In the genomic region with DNA sequence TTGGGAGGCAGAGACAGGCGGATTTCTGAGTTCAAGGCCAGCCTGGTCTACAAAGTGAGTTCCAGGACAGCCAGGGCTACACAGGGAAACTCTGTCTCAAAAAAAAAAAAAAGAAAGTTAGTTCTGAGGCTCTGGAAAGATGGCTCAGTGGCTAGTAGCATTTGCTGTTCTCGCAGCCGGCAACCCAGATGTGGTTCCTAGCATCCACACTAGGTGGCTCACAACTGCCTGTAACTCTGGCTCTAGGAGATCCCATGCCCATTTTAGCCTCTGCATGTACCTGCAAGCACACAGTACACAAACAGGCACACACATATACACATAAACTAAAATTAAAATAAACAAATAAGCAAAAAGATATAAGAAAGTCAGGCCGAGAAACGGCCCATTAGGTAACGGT, we compare ENCODE assay signal across 7 mouse cellular contexts. TPM values are rescaled to one million over a fixed set of nuclear protein-coding genes. Genes with fewer than 3 reads are reported as not detected.
A peak's percentile ranks its signal among the peaks of the same experiment; 100 is the strongest.
DNase-seq lines count a peak whose midpoint lies in the region; ATAC-seq and TF ChIP-seq lines count a peak whose summit lies in the region.

No protein-coding gene starts in this region.

- H3K4me3 ChIP-seq in kidney, embryonic 14.5 days (ENCODE audit: low read length): no peak overlapping the region
- H3K4me3 ChIP-seq in embryonic fibroblast, embryonic 13.5 days (ENCODE audit: insufficient read depth, low read length): no peak overlapping the region
- no peak overlapping the region for H3K4me3 ChIP-seq in lung, embryonic 14.5 days (ENCODE audit: low read depth, low read length)

- no peak overlapping the region for H3K9ac ChIP-seq in kidney, embryonic 14.5 days (ENCODE audit: low read depth, low read length)
- no peak overlapping the region for H3K9ac ChIP-seq in lung, embryonic 14.5 days

- peaks cover 45% of the 10 kb centered on the region for H3K36me3 ChIP-seq in kidney, embryonic 14.5 days (ENCODE audit: control insufficient read depth, insufficient read depth, low read length)
- peaks cover 77% of the 10 kb centered on the region for H3K36me3 ChIP-seq in lung, embryonic 14.5 days (ENCODE audit: insufficient read depth)

- no peaks in the 10 kb centered on the region for H3K9me3 ChIP-seq in kidney, embryonic 14.5 days (ENCODE audit: control insufficient read depth, low read length)
- no peaks in the 10 kb centered on the region for H3K9me3 ChIP-seq in lung, embryonic 14.5 days (ENCODE audit: low read depth, low read length)

- peak; percentile 23; the same call in 1 of the 2 replicates for TF ChIP-seq CTCF in embryonic fibroblast, embryonic 13.5 days (IDR thresholded peaks at IDR 0.05; ENCODE audit: borderline replicate concordance, insufficient read depth, low read length)
- TF ChIP-seq CTCF in lung, embryonic 14.5 days (IDR thresholded peaks at IDR 0.05; ENCODE audit: low read depth): peak; percentile 48; the same call in 1 of the 2 replicates

- peak; percentile 19 for DNase-seq in kidney, adult 11 months
- peak; percentile 20 for DNase-seq in A20 (ENCODE audit: low read depth, low spot score)
- peak; percentile 30 for DNase-seq in lung, embryonic 14.5 days
- DNase-seq in c-Kit-positive CD71-positive TER-119-positive erythroid progenitor cells, embryonic 14.5 days (ENCODE audit: low spot score): no peak

- no peaks in the 10 kb centered on the region for H3K27me3 ChIP-seq in kidney, embryonic 14.5 days (ENCODE audit: control insufficient read depth, insufficient read depth, low read length)
- no peaks in the 10 kb centered on the region for H3K27me3 ChIP-seq in lung, embryonic 14.5 days (ENCODE audit: insufficient read depth, low read length)

- WGBS in kidney, embryonic 14.5 days: 88% methylated on average over 6 of the region's 6 CpGs
- 80% methylated on average over 6 of the region's 6 CpGs for WGBS in lung, embryonic 14.5 days

- no peak for ATAC-seq in kidney, embryonic 14.5 days (ENCODE audit: low FRiP score, low TSS enrichment)
- peak; percentile 37 for ATAC-seq in CD4-positive, CD25-positive, alpha-beta regulatory T cell, adult 4 months
- no peak for ATAC-seq in lung, embryonic 14.5 days (ENCODE audit: insufficient read depth)

- no peaks in the 10 kb centered on the region for H3K4me1 ChIP-seq in kidney, embryonic 14.5 days (ENCODE audit: control insufficient read depth, insufficient read depth, low read length)
- no peaks in the 10 kb centered on the region for H3K4me1 ChIP-seq in embryonic fibroblast, embryonic 13.5 days (ENCODE audit: control insufficient read depth, insufficient read depth, low read length)
- H3K4me1 ChIP-seq in lung, embryonic 14.5 days (ENCODE audit: insufficient read depth): no peaks in the 10 kb centered on the region

- no peak overlapping the region for H3K4me2 ChIP-seq in kidney, embryonic 14.5 days (replicated peaks; ENCODE audit: low read depth, low read length)
- no peak overlapping the region for H3K4me2 ChIP-seq in lung, embryonic 14.5 days

- no peak overlapping the region for H3K27ac ChIP-seq in kidney, embryonic 14.5 days (ENCODE audit: low read depth, low read length)
- no peak overlapping the region for H3K27ac ChIP-seq in embryonic fibroblast, embryonic 13.5 days (ENCODE audit: insufficient read depth, low read length)
- no peak overlapping the region for H3K27ac ChIP-seq in lung, embryonic 14.5 days (ENCODE audit: low read depth)

- TF ChIP-seq POLR2A in embryonic fibroblast, embryonic 13.5 days (IDR thresholded peaks at IDR 0.05; ENCODE audit: low read depth, low read length): no peak

RNA-seq across cellular contexts. Expression of gene Ttc17, which starts 35.4 kb away (rescaled TPM):
- 10.8 and 18.4 TPM in 2 replicates for polyA plus RNA-seq in kidney, embryonic 14.5 days (2014; fragmentation: Nextera tagmentation; extraction: Ambion mirVana)
- 10 to 100 TPM; 43.6 to 68.9 TPM for polyA plus RNA-seq in CD4-positive, CD25-positive, alpha-beta regulatory T cell, adult 4 months (2017; shearing (Covaris generic))
- polyA plus RNA-seq in embryonic fibroblast, embryonic 13.5 days (2011; ENCODE audit: insufficient read length, low read depth, missing spikeins): 36.5 and 44.5 TPM in 2 replicates
- polyA plus RNA-seq in lung, embryonic 14.5 days (2014; fragmentation: Nextera tagmentation; extraction: Ambion mirVana): 18.1 and 20.1 TPM in 2 replicates
